14 mouse cellular contexts compared by ENCODE assay signal in the genomic region with DNA sequence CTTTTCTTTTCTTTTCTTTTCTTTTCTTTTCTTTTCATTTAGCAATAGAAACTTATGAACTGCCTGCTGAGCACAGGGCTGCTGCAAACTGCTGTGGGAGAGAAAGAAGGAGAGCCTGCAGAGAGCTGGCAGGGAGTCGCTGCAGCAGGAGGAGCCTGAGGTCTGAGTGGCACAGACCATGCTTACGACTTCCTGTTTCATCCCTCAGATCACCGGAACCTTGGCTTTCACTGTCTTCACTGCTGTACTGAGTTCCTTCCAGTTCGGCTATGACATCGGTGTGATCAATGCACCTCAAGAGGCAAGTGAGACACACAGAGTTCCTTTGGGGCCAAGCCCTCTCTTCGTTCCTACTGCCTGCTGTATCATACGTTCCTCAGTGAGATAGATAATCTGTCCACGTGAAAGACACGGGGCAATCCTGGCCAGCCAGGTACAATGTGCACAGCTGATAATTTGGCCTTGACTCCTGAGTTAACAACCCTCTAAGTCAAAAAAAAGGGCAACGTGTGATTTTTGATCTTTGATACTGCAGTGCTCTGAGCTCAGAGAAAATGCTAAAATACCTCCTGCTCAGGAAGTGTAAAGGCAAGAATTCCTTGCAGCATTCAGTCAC. TPM values are rescaled to one million over a fixed set of nuclear protein-coding genes. Genes with fewer than 3 reads are reported as not detected.
DNase-seq lines count a peak whose midpoint lies in the region; ATAC-seq and TF ChIP-seq lines count a peak whose summit lies in the region.
"Had no signal": no experiment of that assay in that cellular context is flagged by ENCODE, and none has a peak within 500 bp of the region (broad histone marks: within the 10 kb centered on the region; RNA-seq: fewer than 3 reads in every experiment).

No protein-coding gene starts in this region.

- H3K9ac ChIP-seq in heart, embryonic 13.5 days: no peak overlapping the region
- no peak overlapping the region for H3K9ac ChIP-seq in intestine, embryonic 16.5 days (ENCODE audit: low read depth, low read length)
- no peak overlapping the region for H3K9ac ChIP-seq in liver, embryonic 14.5 days (replicated peaks)

- H3K9me3 ChIP-seq in heart, embryonic 13.5 days: no peaks in the 10 kb centered on the region
- H3K9me3 ChIP-seq in intestine, embryonic 16.5 days (ENCODE audit: control insufficient read depth, low read length): no peaks in the 10 kb centered on the region
- no peaks in the 10 kb centered on the region for H3K9me3 ChIP-seq in liver, embryonic 14.5 days (ENCODE audit: control insufficient read depth, low read length)

- H3K4me3 ChIP-seq in heart, embryonic 13.5 days: no peak overlapping the region
- H3K4me3 ChIP-seq in intestine, embryonic 16.5 days (ENCODE audit: low read length): no peak overlapping the region
- no peak overlapping the region for H3K4me3 ChIP-seq in liver, embryonic 14.5 days (ENCODE audit: insufficient read depth in 1 of 2, low read depth in 2 of 2, low read length in 2 of 2)
- H3K4me3 ChIP-seq: erythroblast, embryonic 14.5 days had no signal

- H3K36me3 ChIP-seq in heart, embryonic 13.5 days: no peaks in the 10 kb centered on the region
- H3K36me3 ChIP-seq in intestine, embryonic 16.5 days (ENCODE audit: control insufficient read depth, insufficient read depth, low read length): no peaks in the 10 kb centered on the region; the same call in 1 of the 2 replicates
- no peaks in the 10 kb centered on the region for H3K36me3 ChIP-seq in liver, embryonic 14.5 days (replicated peaks; ENCODE audit: control insufficient read depth, insufficient read depth, low read depth)

- no peak for TF ChIP-seq EP300 in liver, embryonic 14.5 days (IDR thresholded peaks at IDR 0.05; ENCODE audit: low read depth)

- 53% methylated on average over 10 of the region's 10 CpGs for WGBS in heart, embryonic 13.5 days
- WGBS in intestine, embryonic 16.5 days: 46% methylated on average over 10 of the region's 10 CpGs
- 14% methylated on average over 10 of the region's 10 CpGs for WGBS in liver, embryonic 14.5 days (ENCODE audit: insufficient replicate concordance)

- H3K4me2 ChIP-seq in heart, embryonic 13.5 days: peak overlapping the region; percentile 25; the same call in 1 of the 2 replicates
- no peak overlapping the region for H3K4me2 ChIP-seq in intestine, embryonic 16.5 days (ENCODE audit: low read depth, low read length)
- H3K4me2 ChIP-seq in liver, embryonic 14.5 days (ENCODE audit: low read depth): peak overlapping the region; percentile 24

- DNase-seq in heart, postnatal 10 days: no peak
- DNase-seq in liver, embryonic 14.5 days (ENCODE audit: low read depth in 3 of 3, low spot score in 3 of 3): no peak
- no peak for DNase-seq in layer of hippocampus, adult 9-10 months (ENCODE audit: low spot score)
- no peak for DNase-seq in layer of hippocampus, postnatal 25 days (ENCODE audit: extremely low spot score in 1 of 2, low spot score in 1 of 2)
- DNase-seq: cerebellum, adult 9-11 months; gastrocnemius, postnatal 10 days had no signal

- TF ChIP-seq CTCF in liver, embryonic 14.5 days (IDR thresholded peaks at IDR 0.05; ENCODE audit: low read depth): no peak

- intact Hi-C loops in heart, postnatal 10 days (cut with DNase I): no loop called here

- H3K4me1 ChIP-seq in heart, embryonic 13.5 days: no peaks in the 10 kb centered on the region
- no peaks in the 10 kb centered on the region; the same call in 1 of the 2 replicates for H3K4me1 ChIP-seq in intestine, embryonic 16.5 days (ENCODE audit: control insufficient read depth, insufficient read depth, low read length)
- peaks cover 0 to 5% of the 10 kb centered on the region in 2 experiments; a peak in 2 of 4 replicates for H3K4me1 ChIP-seq in liver, embryonic 14.5 days (replicated peaks; ENCODE audit: control insufficient read depth in 2 of 2, insufficient read depth in 2 of 2, low read length in 1 of 2)

- H3K27ac ChIP-seq in heart, embryonic 13.5 days (replicated peaks): no peak overlapping the region
- H3K27ac ChIP-seq in intestine, embryonic 16.5 days (ENCODE audit: low read length): peak overlapping the region; percentile 38
- no peak overlapping the region for H3K27ac ChIP-seq in liver, embryonic 14.5 days

- no peaks in the 10 kb centered on the region for H3K27me3 ChIP-seq in heart, embryonic 13.5 days (replicated peaks)
- no peaks in the 10 kb centered on the region for H3K27me3 ChIP-seq in intestine, embryonic 16.5 days (replicated peaks; ENCODE audit: control insufficient read depth, insufficient read depth, low read length)
- H3K27me3 ChIP-seq in liver, embryonic 14.5 days (ENCODE audit: control insufficient read depth, insufficient read depth, low read length): no peaks in the 10 kb centered on the region

- no peak for ATAC-seq in heart, embryonic 13.5 days (ENCODE audit: extremely low read depth, insufficient number of reproducible peaks, low FRiP score, low TSS enrichment)
- ATAC-seq in CD4-positive, CD25-positive, alpha-beta regulatory T cell, adult 4 months: peak; percentile 57
- ATAC-seq in intestine, embryonic 16.5 days: peak; percentile 93
- no peak for ATAC-seq in liver, embryonic 14.5 days (ENCODE audit: insufficient read depth)
- ATAC-seq in cerebellum, adult (ENCODE audit: insufficient number of reproducible peaks, low FRiP score, low TSS enrichment): no peak
- ATAC-seq: inflammation-experienced regulatory T-cells, adult 6 months had no signal

RNA-seq across cellular contexts. Expression of a gene that starts 7.9 kb away (rescaled TPM):
- polyA plus RNA-seq in heart, embryonic 13.5 days (2015; fragmentation: Nextera tagmentation; extraction: Ambion mirVana): 0.16 and 1.0 TPM in 2 replicates
- total RNA-seq in heart, postnatal 10 days (2021): under 1 TPM in 1 of 2 experiments, not detected in 1; 0.10 TPM
- polyA plus RNA-seq in CD4-positive, CD25-positive, alpha-beta regulatory T cell, adult 4 months (2017; shearing (Covaris generic)): not detected
- 14.3 and 21.9 TPM in 2 replicates for polyA plus RNA-seq in intestine, embryonic 16.5 days (2015; fragmentation: Nextera tagmentation; extraction: Ambion mirVana)
- polyA plus RNA-seq in liver, embryonic 14.5 days (2012; rRNA removed): 7.6 and 9.4 TPM in 2 replicates
- polyA plus RNA-seq in liver, embryonic 14.5 days (2014; fragmentation: Nextera tagmentation; extraction: Ambion mirVana): 24.4 and 26.3 TPM in 2 replicates
- not detected for total RNA-seq in layer of hippocampus, postnatal 25 days (2021)
- polyA plus RNA-seq: C2C12; limb, embryonic 11.5 days had no signal

Comparison
In these comparisons a context has a peak if more than half of its experiments do, and no peak if none do; other contexts are left out.
1. ATAC-seq: peak in CD4-positive, CD25-positive, alpha-beta regulatory T cell, adult 4 months (single experiment) and intestine, embryonic 16.5 days (single experiment); none in heart, embryonic 13.5 days (single experiment), liver, embryonic 14.5 days (single experiment) and cerebellum, adult (single experiment).